Mouse (Mus musculus) embryonic facial prominence, embryonic 14.5 days (tissue): ENCODE results near the gene Adamts14. TPM values are rescaled to one million over a fixed set of nuclear protein-coding genes. Genes with fewer than 3 reads are reported as not detected.

Experiments
- ATAC-seq: fragments of 200-750 bp; cut with Nextera tagmentation; 2 replicates; pipeline ENCODE4 v1.8.0; 2017; ENCODE audit warnings: low read depth, moderate number of reproducible peaks, moderate TSS enrichment
- DNase-seq: peaks from one replicate; pipeline ENCODE4 v3.0.0-alpha.2; 2015; ENCODE audit warnings: low spot score
- H3K27ac ChIP-seq: fragments of 300-500 bp; sonication (generic); replicated peaks from 2 replicates; pipeline ENCODE4 v1.5.1; 2014; ENCODE audit warnings: low read depth, mild to moderate bottlenecking, low read length, moderate library complexity
- H3K27me3 ChIP-seq: fragments of 300-500 bp; sonication (generic); replicated peaks from 2 replicates; pipeline ENCODE4 v1.6.1; 2014; ENCODE audit warnings: low read length; ENCODE audit not compliant: control insufficient read depth, insufficient read depth
- H3K36me3 ChIP-seq: fragments of 300-500 bp; sonication (generic); 2 replicates; pipeline ENCODE4 v1.6.1; 2014; ENCODE audit warnings: low read length, mixed read lengths; ENCODE audit not compliant: control insufficient read depth, insufficient read depth
- H3K4me1 ChIP-seq: fragments of 300-500 bp; sonication (generic); 2 replicates; pipeline ENCODE4 v1.6.1; 2014; ENCODE audit warnings: antibody characterized with exemption, low read length; ENCODE audit not compliant: control insufficient read depth, insufficient read depth
- H3K4me2 ChIP-seq: fragments of 300-500 bp; sonication (generic); 2 replicates; pipeline ENCODE4 v1.6.1; 2014; ENCODE audit warnings: low read depth, mild to moderate bottlenecking, low read length, moderate library complexity, mixed read lengths
- H3K4me3 ChIP-seq: fragments of 300-500 bp; sonication (generic); 2 replicates; pipeline ENCODE4 v1.5.1; 2014; ENCODE audit warnings: low read depth, mild to moderate bottlenecking, low read length
- H3K9ac ChIP-seq: fragments of 300-500 bp; sonication (generic); 2 replicates; pipeline ENCODE4 v1.6.1; 2014; ENCODE audit warnings: low read depth, mild to moderate bottlenecking, low read length, moderate library complexity, mixed read lengths
- H3K9me3 ChIP-seq: fragments of 300-500 bp; sonication (generic); 2 replicates; pipeline ENCODE4 v1.6.1; 2016; ENCODE audit warnings: low read length; ENCODE audit not compliant: control insufficient read depth
- WGBS: fragments of 180-500 bp; shearing (Covaris S2); extraction: QIAGEN DNeasy Blood & Tissue Kit; methylation state at CpG from one replicate; pipeline ENCODE4 v1.1.7; 2014; 5-methylcytosine and 5-hydroxymethylcytosine counted together
- polyA plus RNA-seq: library from polyadenylated mRNA; unstranded; fragments of >200 nt; fragmentation: Nextera tagmentation; extraction: Ambion mirVana; gene quantifications from 2 replicates; pipeline ENCODE4 v1.2.1, GENCODE M21; 2014

Adamts14 gene
- polyA plus RNA-seq, 1 experiment from 2014 or later: 7.3 TPM

DNA sequence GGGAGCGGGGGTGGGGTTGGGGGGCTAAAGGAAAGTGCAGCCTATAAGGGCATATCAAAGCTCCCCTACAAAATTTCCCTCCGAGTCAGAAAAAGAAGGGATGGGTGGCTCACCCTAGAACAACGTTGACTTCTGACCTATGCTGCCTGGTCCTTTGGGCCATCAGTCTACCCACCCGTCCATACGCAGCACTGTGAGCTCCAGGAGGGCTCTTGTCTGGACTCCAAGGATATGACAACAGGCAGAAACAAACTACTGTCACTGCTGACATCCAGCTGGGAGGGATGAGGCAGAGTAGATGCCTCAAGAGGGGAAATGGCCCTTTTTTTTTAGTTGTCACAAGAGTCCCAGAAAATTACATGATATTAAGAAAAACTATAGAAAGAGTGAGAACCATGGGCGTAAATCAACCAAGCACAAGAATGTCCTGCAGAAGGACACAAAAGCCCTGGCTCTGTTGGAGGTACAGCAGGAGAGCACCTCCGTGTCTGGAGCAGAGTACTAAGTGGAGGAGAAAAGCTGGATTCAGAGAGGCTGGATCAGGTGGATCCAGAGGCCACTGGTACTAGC lies 96.9 kb downstream of the Adamts14 start:
- Histone ChIP-seq H3K4me2 (peak overlapping the region; percentile 18; the same call in 1 of the 2 replicates), H3K27me3 (no peaks in the 10 kb centered on the region; the same call in 1 of the 2 replicates), H3K9me3 (no peaks in the 10 kb centered on the region), H3K27ac (no peak overlapping the region), H3K36me3 (no peaks in the 10 kb centered on the region), H3K9ac (no peak overlapping the region), H3K4me1 (peaks cover 4% of the 10 kb centered on the region; the same call in 1 of the 2 replicates), H3K4me3 (no peak overlapping the region)
- DNase-seq (no peak), ATAC-seq (no peak)
- 50% methylated on average over 7 of the region's 7 CpGs for WGBS

DNA sequence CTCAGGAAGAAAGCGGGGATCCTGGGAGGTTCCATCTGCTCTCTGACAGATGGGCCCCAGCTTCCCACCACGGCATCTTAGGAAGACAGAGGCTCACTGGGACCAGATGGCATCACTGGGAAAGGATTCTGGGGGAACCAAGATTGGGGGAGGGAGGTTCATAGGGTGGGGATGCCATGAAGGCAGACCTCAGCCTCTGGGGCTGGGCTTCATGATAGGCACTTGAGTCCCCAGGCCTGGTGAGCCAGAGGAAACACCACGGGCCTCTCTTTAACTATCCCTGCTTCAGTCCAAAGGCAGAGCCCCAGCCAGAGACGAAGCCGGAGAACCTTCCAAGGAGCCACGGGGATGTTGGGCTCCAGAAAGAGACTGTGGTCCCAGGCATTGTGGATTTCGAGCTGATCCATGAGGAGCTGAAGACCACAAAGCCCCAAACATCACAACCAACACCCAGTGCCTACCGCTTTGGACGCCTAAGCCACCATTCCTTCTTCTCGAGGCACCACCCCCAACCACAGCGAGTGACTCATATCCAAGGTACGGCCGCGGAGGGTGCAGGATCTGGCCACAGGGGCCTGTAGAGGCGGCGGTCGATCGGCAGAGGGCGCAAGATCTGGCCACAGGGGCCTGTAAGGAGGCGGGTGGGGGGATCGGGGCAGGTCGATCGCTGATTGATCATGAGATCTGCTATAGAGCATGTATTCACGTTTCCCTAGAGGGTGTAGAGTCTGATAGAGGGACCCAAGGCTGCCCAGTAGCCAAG lies 97.6 kb downstream of the Adamts14 start:
- Histone ChIP-seq H3K4me1 (peaks cover 4% of the 10 kb centered on the region; the same call in 1 of the 2 replicates), H3K4me2 (peak overlapping the region; percentile 18; the same call in 1 of the 2 replicates), H3K27me3 (no peaks in the 10 kb centered on the region; the same call in 1 of the 2 replicates), H3K9me3 (no peaks in the 10 kb centered on the region), H3K9ac (no peak overlapping the region), H3K4me3 (no peak overlapping the region), H3K36me3 (no peaks in the 10 kb centered on the region), H3K27ac (no peak overlapping the region)
- ATAC-seq: peak; percentile 63; the same call in 1 of the 2 replicates
- DNase-seq: peak; percentile 60
- 15% methylated on average over 21 of the region's 24 CpGs for WGBS

DNA sequence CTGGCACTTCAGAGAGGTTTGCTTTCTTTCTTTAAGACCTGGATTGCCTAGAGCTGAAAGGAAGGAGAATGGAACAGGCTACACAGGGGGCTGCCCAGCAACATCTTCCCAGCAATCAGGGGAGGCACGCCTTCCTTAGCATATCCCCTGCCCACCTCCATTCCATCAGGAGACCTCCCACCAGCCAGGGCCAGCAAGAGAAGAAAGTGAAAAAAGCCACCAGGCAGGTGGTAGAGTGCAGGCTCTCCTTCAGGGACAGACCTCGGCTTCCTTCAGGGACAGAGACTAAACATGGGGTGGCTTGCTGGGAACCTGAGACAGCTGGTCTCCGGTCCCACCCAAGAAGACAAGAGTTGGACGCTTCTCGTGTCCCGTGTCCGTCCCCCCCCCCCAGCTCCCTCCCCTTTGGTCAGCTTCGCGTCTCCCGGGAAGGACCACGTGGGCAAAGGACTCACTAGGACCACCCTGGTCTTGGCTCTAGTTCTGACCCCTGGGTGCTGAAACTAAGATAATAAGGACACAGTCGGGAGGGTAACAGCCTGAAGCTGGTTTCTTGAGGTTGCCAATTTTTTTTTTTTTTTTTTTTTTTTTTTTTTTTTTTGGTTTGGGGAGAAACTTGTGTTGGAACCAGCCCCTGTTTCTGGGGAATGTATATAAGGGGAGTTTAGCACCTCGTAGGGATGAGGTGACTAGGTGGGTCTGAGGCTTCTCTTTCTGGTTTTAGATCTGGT lies 98.4 kb downstream of the Adamts14 start:
- 41% methylated on average over 13 of the region's 13 CpGs for WGBS
- Histone ChIP-seq H3K4me3 (no peak overlapping the region), H3K36me3 (no peaks in the 10 kb centered on the region), H3K27ac (no peak overlapping the region), H3K9me3 (no peaks in the 10 kb centered on the region), H3K4me1 (peaks cover 4% of the 10 kb centered on the region; the same call in 1 of the 2 replicates), H3K4me2 (no peak overlapping the region), H3K9ac (no peak overlapping the region), H3K27me3 (no peaks in the 10 kb centered on the region; the same call in 1 of the 2 replicates)
- ATAC-seq: no peak
- DNase-seq: no peak

DNA sequence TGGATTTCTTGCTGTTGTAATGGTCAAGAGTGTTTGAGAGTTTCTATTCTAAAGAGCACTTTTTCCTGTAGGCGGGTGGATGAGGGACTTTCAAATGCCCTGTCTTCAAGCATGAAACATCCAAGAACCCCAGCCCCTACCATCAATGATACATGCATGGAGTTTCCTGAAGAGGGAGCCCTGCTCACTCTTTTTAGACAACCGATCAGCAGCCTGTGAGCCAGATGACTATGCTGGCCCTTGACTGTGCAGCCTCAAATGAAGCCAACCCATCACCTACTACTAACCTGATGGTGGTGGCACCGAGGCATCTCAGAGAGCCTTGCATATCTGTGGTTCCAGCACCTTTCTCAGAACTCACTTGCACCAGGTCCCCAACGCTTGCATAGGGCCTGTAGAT lies 100.7 kb downstream of the Adamts14 start:
- WGBS: 78% methylated on average over 4 of the region's 4 CpGs
- Histone ChIP-seq H3K36me3 (no peaks in the 10 kb centered on the region), H3K4me3 (no peak overlapping the region)

DNA sequence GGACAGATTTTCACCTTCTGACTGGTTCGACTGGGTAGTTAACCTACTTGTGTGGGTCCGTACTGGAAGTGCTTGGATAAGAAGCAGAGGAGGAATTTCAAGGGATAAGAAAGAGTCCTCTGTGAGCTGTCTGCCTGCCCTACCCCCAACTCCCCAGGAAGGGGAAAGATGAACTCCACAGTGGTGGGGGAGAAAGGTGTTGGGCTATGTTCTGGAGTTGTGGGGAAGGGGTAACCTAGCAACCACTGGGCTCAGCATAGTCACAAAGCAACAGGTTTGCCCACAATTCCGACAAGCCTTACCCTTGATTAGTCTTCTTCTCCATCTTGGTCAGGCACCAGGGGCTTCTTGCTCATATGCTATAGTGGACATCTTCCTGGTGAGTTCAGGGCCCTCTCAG lies 101.6 kb downstream of the Adamts14 start, which contains the start of gene Tbata:
Gene Tbata (plus strand): TSS at position 301 of the 400 bp plus-strand sequence.
- Histone ChIP-seq H3K4me1 (peaks cover 4% of the 10 kb centered on the region; the same call in 1 of the 2 replicates), H3K9ac (no peak within 1 kb of the TSS)
- 64% methylated on average over 3 of the region's 3 CpGs for WGBS

More for the DNA sequence above, 100.7 kb downstream of the Adamts14 start:
- DNase-seq (no peak), ATAC-seq (no peak)
- no peaks in the 10 kb centered on the region for H3K9me3 ChIP-seq
- H3K9ac ChIP-seq: no peak overlapping the region
- H3K27me3 ChIP-seq: no peaks in the 10 kb centered on the region; the same call in 1 of the 2 replicates
- H3K4me1 ChIP-seq: peaks cover 4% of the 10 kb centered on the region; the same call in 1 of the 2 replicates
- no peak overlapping the region for H3K27ac ChIP-seq
- H3K4me2 ChIP-seq: no peak overlapping the region

DNA sequence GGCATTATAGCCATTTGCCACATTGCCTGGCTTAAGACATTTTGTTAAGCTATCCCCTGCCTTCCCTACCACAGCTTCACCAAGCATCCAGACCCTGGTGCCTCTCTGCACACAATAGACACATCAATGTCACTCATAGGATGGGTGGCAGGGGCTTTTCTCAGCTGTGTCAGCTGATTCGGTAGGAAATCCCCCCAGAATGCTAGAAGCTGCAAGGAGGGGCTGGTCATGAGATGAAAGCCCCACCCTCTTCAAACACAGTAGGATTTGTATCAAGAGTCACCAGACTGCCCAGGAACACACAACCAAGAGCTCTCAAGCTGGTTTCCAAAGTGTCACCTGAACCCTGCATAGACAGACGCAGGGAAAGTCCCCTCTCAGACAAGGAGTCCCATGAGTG lies 104.8 kb downstream of the Adamts14 start:
- Histone ChIP-seq H3K4me1 (no peaks in the 10 kb centered on the region), H3K27me3 (no peaks in the 10 kb centered on the region), H3K27ac (no peak overlapping the region), H3K4me2 (no peak overlapping the region), H3K9me3 (no peaks in the 10 kb centered on the region), H3K36me3 (no peaks in the 10 kb centered on the region), H3K9ac (no peak overlapping the region), H3K4me3 (no peak overlapping the region)
- DNase-seq (no peak), ATAC-seq (no peak)
- WGBS: 54% methylated on average over 2 of the region's 2 CpGs

More for the DNA sequence above, 101.6 kb downstream of the Adamts14 start, which contains the start of gene Tbata:
- no peaks in the 10 kb centered on the region for H3K36me3 ChIP-seq
- no peak for ATAC-seq
- H3K27ac ChIP-seq: no peak within 1 kb of the TSS
- H3K4me2 ChIP-seq: no peak within 1 kb of the TSS
- no peaks in the 10 kb centered on the region; the same call in 1 of the 2 replicates for H3K27me3 ChIP-seq
- no peak for DNase-seq
- no peak within 1 kb of the TSS for H3K4me3 ChIP-seq
- H3K9me3 ChIP-seq: no peaks in the 10 kb centered on the region

DNA sequence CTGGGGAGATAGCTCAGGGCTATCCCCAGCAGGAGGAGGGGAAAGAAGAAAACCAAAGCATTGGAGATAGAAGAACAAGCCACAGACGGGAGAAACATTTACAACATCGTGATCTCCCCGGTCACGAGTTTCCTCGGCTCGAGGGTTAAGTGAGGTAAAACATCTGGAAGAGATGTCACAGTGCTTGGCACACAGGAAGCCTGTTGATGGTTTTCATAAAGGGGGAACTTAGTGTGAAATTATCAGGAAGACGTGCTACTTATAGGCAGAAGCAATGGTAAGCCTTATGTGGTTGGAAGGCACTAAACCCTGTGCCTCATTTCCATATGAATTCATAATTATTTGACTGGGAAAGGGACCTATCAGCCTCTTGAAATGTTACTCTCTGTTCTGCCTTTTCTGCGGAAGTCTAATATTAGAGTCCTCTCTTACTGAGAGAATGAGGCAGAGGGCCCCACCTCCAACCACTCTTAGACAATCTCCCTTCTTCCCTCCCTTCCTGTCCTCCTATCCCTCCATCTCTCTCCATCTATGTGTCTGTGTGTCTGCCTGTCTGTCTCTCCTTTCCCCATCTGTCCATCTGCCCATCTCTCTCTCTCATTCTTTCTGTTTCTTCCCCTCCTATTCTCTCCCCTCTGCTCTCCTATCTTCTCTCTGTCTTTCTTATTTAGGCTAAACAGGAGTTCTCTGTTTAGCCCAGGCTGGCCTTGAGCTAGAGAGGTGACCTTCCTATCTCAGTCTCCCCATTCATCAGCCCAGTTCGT lies 105.7 kb downstream of the Adamts14 start:
- DNase-seq: peak; percentile 35
- no peak overlapping the region for H3K9ac ChIP-seq
- no peak for ATAC-seq
- no peak overlapping the region for H3K4me2 ChIP-seq
- H3K36me3 ChIP-seq: no peaks in the 10 kb centered on the region
- no peak overlapping the region for H3K27ac ChIP-seq
- H3K9me3 ChIP-seq: no peaks in the 10 kb centered on the region
- no peaks in the 10 kb centered on the region for H3K27me3 ChIP-seq
- H3K4me1 ChIP-seq: no peaks in the 10 kb centered on the region
- H3K4me3 ChIP-seq: no peak overlapping the region
- 33% methylated on average over 9 of the region's 9 CpGs for WGBS

DNA sequence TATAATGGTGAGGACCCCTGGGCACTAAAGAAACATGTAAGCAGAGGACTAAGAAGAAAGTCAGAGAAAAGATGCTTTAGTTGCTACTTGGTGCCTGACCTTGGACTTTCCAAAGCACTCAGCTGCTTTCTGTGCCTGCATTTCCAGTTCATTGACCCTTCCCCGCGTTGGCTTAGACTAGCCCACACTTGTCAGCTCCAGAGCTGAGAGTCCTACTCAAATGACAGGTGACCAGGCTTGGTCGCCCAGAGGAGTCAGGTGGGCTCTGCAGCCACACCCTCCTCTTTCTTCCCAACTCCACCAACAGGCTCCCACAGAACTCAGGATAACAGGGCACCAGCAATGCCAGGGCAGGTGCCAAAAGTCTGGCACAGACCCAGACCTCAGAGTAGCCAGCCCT lies 110.9 kb downstream of the Adamts14 start:
- 53% methylated on average over 3 of the region's 3 CpGs for WGBS
- H3K27me3 ChIP-seq: no peaks in the 10 kb centered on the region
- DNase-seq (no peak), ATAC-seq (no peak)
- H3K4me2 ChIP-seq: no peak overlapping the region
- H3K4me3 ChIP-seq: no peak overlapping the region
- H3K9ac ChIP-seq: no peak overlapping the region
- no peaks in the 10 kb centered on the region for H3K4me1 ChIP-seq
- no peak overlapping the region for H3K27ac ChIP-seq
- no peaks in the 10 kb centered on the region for H3K36me3 ChIP-seq
- H3K9me3 ChIP-seq: no peaks in the 10 kb centered on the region
